Mouse (Mus musculus) erythroblast, adult 5-6 weeks (primary cell): ENCODE measurements around the gene Ttc13. TPM values are rescaled to one million over a fixed set of nuclear protein-coding genes. Genes with fewer than 3 reads are reported as not detected.

ENCODE experiments used
- total RNA-seq, 2 experiments: library from RNA; stranded (forward) in 1 of 2; stranded (reverse) in 1 of 2; fragments of 150-400 nt in 1 of 2; fragments of 200-764, 138-1000 nt in 1 of 2; gene quantifications; 2 replicates each; pipeline versions ENCODE4 v1.2.3 to v1.2.4; 2015 to 2017; ENCODE audit warnings: low replicate concordance in 2 of 2

Ttc13 gene
- total RNA-seq, 2 experiments from 2014 or later: 8.8 to 13.1 TPM

Other genes starting within 250 kb of the Ttc13 start
- 4.6 and 8.2 TPM in 2 replicates for gene Cog2, start 201.2 kb downstream of the Ttc13 start, total RNA-seq (2015; ENCODE audit: low replicate concordance)
- 15.4 and 35.0 TPM in 2 replicates for gene Cog2, start 201.2 kb downstream of the Ttc13 start, total RNA-seq (2017; ENCODE audit: low replicate concordance)
- gene Agt, start 152.3 kb downstream of the Ttc13 start, total RNA-seq (2015; ENCODE audit: low replicate concordance): not detected in 2 replicates
- not detected in 2 replicates for gene Agt, start 152.3 kb downstream of the Ttc13 start, total RNA-seq (2017; ENCODE audit: low replicate concordance)
- not detected in 2 replicates for gene Capn9, start 145.9 kb downstream of the Ttc13 start, total RNA-seq (2015; ENCODE audit: low replicate concordance)
- not detected in 2 replicates for gene Capn9, start 145.9 kb downstream of the Ttc13 start, total RNA-seq (2017; ENCODE audit: low replicate concordance)
- gene 2310022B05Rik, start 58.6 kb downstream of the Ttc13 start, total RNA-seq (2015; ENCODE audit: low replicate concordance): 16.5 and 19.0 TPM in 2 replicates
- 9.8 and 16.9 TPM in 2 replicates for gene 2310022B05Rik, start 58.6 kb downstream of the Ttc13 start, total RNA-seq (2017; ENCODE audit: low replicate concordance)
- 2.5 TPM in 1 of 2 replicates, not detected in the other for gene Arv1, start 156 bp upstream of the Ttc13 start, total RNA-seq (2015; ENCODE audit: low replicate concordance)
- gene Arv1, start 156 bp upstream of the Ttc13 start, total RNA-seq (2017; ENCODE audit: low replicate concordance): 1.1 TPM in 1 of 2 replicates, not detected in the other
- gene Fam89a, start 29.8 kb upstream of the Ttc13 start, total RNA-seq (2015; ENCODE audit: low replicate concordance): 1.3 TPM in 1 of 2 replicates, not detected in the other
- not detected in 2 replicates for gene Fam89a, start 29.8 kb upstream of the Ttc13 start, total RNA-seq (2017; ENCODE audit: low replicate concordance)
- not detected in 2 replicates for gene Trim67, start 71.1 kb upstream of the Ttc13 start, total RNA-seq (2015; ENCODE audit: low replicate concordance)
- gene Trim67, start 71.1 kb upstream of the Ttc13 start, total RNA-seq (2017; ENCODE audit: low replicate concordance): not detected in 2 replicates
- 29.7 and 35.0 TPM in 2 replicates for gene Gnpat, start 141.1 kb upstream of the Ttc13 start, total RNA-seq (2015; ENCODE audit: low replicate concordance)
- 18.0 and 40.7 TPM in 2 replicates for gene Gnpat, start 141.1 kb upstream of the Ttc13 start, total RNA-seq (2017; ENCODE audit: low replicate concordance)
- 5.6 and 7.1 TPM in 2 replicates for gene 2810004N23Rik, start 141.1 kb upstream of the Ttc13 start, total RNA-seq (2015; ENCODE audit: low replicate concordance)
- gene 2810004N23Rik, start 141.1 kb upstream of the Ttc13 start, total RNA-seq (2017; ENCODE audit: low replicate concordance): 9.2 and 9.8 TPM in 2 replicates
- 3.3 and 4.4 TPM in 2 replicates for gene Exoc8, start 175.7 kb upstream of the Ttc13 start, total RNA-seq (2015; ENCODE audit: low replicate concordance)
- 3.9 and 7.7 TPM in 2 replicates for gene Exoc8, start 175.7 kb upstream of the Ttc13 start, total RNA-seq (2017; ENCODE audit: low replicate concordance)
- 2.9 and 10.2 TPM in 2 replicates for gene Sprtn, start 175.9 kb upstream of the Ttc13 start, total RNA-seq (2015; ENCODE audit: low replicate concordance)
- gene Sprtn, start 175.9 kb upstream of the Ttc13 start, total RNA-seq (2017; ENCODE audit: low replicate concordance): 8.5 TPM in 2 replicates
- 2.9 and 4.8 TPM in 2 replicates for gene Egln1, start 227.3 kb upstream of the Ttc13 start, total RNA-seq (2015; ENCODE audit: low replicate concordance)
- gene Egln1, start 227.3 kb upstream of the Ttc13 start, total RNA-seq (2017; ENCODE audit: low replicate concordance): 2.4 and 5.6 TPM in 2 replicates